Mouse (Mus musculus) spleen, embryonic (tissue): ENCODE results near the gene Zfp800.

Source experiments
- CTCF ChIA-PET: fragments of 350-600 bp; sonication (Branson Sonifier 250); formaldehyde crosslinking; loops from one replicate; lab custom pipeline; 2022; lab: Charles Lee

Gene Zfp800

GRCm38 (mm10) chr6:28396853-28397457 lies 850 bp downstream of the Zfp800 start:
- CTCF ChIA-PET, result interaction anchor here (0.6 kb wide), 1 partner anchor 764 kb away, joined by 5 read pairs; no protein-coding TSS in a partner anchor

- CTCF ChIA-PET, result interaction anchor here (0.6 kb wide), 1 partner anchor 765 kb away, joined by 5 read pairs; no protein-coding TSS in a partner anchor
Observed at GRCm38 (mm10) chr6:28396051-28396852, 1.6 kb downstream of the Zfp800 start.

GRCm38 (mm10) chr6:28389038-28389437 lies 8.8 kb downstream of the Zfp800 start:
- CTCF ChIA-PET, result no interaction called here

- CTCF ChIA-PET, result no interaction called here
Observed at GRCm38 (mm10) chr6:28385169-28385568, 12.6 kb downstream of the Zfp800 start.

GRCm38 (mm10) chr6:28381983-28382382 lies 15.8 kb downstream of the Zfp800 start:
- CTCF ChIA-PET, result no interaction called here

GRCm38 (mm10) chr6:28369966-28370683 lies 27.7 kb downstream of the Zfp800 start:
- CTCF ChIA-PET, result no interaction called here

GRCm38 (mm10) chr6:28367575-28367974 lies 30.2 kb downstream of the Zfp800 start:
- CTCF ChIA-PET, result no interaction called here

GRCm38 (mm10) chr6:28351066-28351465 lies 46.7 kb downstream of the Zfp800 start:
- CTCF ChIA-PET, result no interaction called here

GRCm38 (mm10) chr6:28345677-28346076 lies 52.1 kb downstream of the Zfp800 start:
- CTCF ChIA-PET, result no interaction called here

- CTCF ChIA-PET, result no interaction called here
Observed at GRCm38 (mm10) chr6:28345181-28345580, 52.6 kb downstream of the Zfp800 start.

- CTCF ChIA-PET, result no interaction called here
Observed at GRCm38 (mm10) chr6:28342863-28343262, 54.9 kb downstream of the Zfp800 start.

GRCm38 (mm10) chr6:28341174-28341573 lies 56.6 kb downstream of the Zfp800 start:
- CTCF ChIA-PET, result no interaction called here

- CTCF ChIA-PET, result no interaction called here
Observed at GRCm38 (mm10) chr6:28339410-28339809, 58.4 kb downstream of the Zfp800 start.

- CTCF ChIA-PET, result no interaction called here
Observed at GRCm38 (mm10) chr6:28333696-28334095, 64.1 kb downstream of the Zfp800 start.

GRCm38 (mm10) chr6:28332546-28332945 lies 65.3 kb downstream of the Zfp800 start:
- CTCF ChIA-PET, result no interaction called here

- CTCF ChIA-PET, result no interaction called here
Observed at GRCm38 (mm10) chr6:28329815-28330214, 68.0 kb downstream of the Zfp800 start.

GRCm38 (mm10) chr6:28329002-28329596 lies 68.7 kb downstream of the Zfp800 start:
- CTCF ChIA-PET, result interaction anchor here (0.6 kb wide), 1 partner anchor 64 kb away, joined by 6 read pairs; no protein-coding TSS in a partner anchor

- CTCF ChIA-PET, result no interaction called here
Observed at GRCm38 (mm10) chr6:28326720-28327119, 71.1 kb downstream of the Zfp800 start.

- CTCF ChIA-PET, result no interaction called here
Observed at GRCm38 (mm10) chr6:28322399-28322798, 75.4 kb downstream of the Zfp800 start.

GRCm38 (mm10) chr6:28319648-28320270 lies 78.0 kb downstream of the Zfp800 start:
- CTCF ChIA-PET, result interaction anchor here (0.6 kb wide), 1 partner anchor 512 kb away, joined by 10 read pairs; the partner anchor contains the start of gene Lrrc4
